Mouse (Mus musculus): ENCODE measurements around the gene Ube2r2.

GRCm38 (mm10) chr4:41140174-41140875, 4.8 kb downstream of the Ube2r2 start:
- TF ChIP-seq USF1 (IDR thresholded peaks at IDR 0.05; ENCODE audit: low read depth, low read length) = no peak
- no peak for TF ChIP-seq MXI1 (IDR thresholded peaks at IDR 0.05; ENCODE audit: low read depth, low read length)
- TF ChIP-seq NELFE (IDR thresholded peaks at IDR 0.05; ENCODE audit: low read depth, low read length) = no peak
- no peak for TF ChIP-seq EP300 (IDR thresholded peaks at IDR 0.05; ENCODE audit: low read length)
- TF ChIP-seq POLR2A (IDR thresholded peaks at IDR 0.05; ENCODE audit: low read depth, low read length) = no peak
- TF ChIP-seq KAT2A (IDR thresholded peaks at IDR 0.05; ENCODE audit: insufficient replicate concordance, low read length) = no peak
